Mouse (Mus musculus) hindbrain, embryonic 14.5 days (tissue): ENCODE data around the gene Sbno2. TPM values are rescaled to one million over a fixed set of nuclear protein-coding genes. Genes with fewer than 3 reads are reported as not detected.

Experiments
- ATAC-seq: fragments of 200-750 bp; cut with Nextera tagmentation; 2 replicates; pipeline ENCODE4 v1.8.0; 2017; ENCODE audit warnings: moderate number of reproducible peaks, mild to moderate bottlenecking, moderate TSS enrichment, moderate library complexity; ENCODE audit not compliant: low FRiP score
- DNase-seq: peaks from one replicate; pipeline ENCODE4 v3.0.0-alpha.2; 2015; ENCODE audit warnings: low spot score
- H3K27ac ChIP-seq: fragments of 300-500 bp; sonication (generic); 2 replicates; pipeline ENCODE4 v1.5.1; 2014; ENCODE audit warnings: mild to moderate bottlenecking, moderate library complexity
- H3K27me3 ChIP-seq: fragments of 300-500 bp; sonication (generic); 2 replicates; pipeline ENCODE4 v1.6.1; 2014; ENCODE audit warnings: mild to moderate bottlenecking, low read length, mixed read lengths; ENCODE audit not compliant: control insufficient read depth, insufficient read depth
- H3K36me3 ChIP-seq: fragments of 300-500 bp; sonication (generic); replicated peaks from 2 replicates; pipeline ENCODE4 v1.6.1; 2014; ENCODE audit not compliant: control insufficient read depth, insufficient read depth
- H3K4me1 ChIP-seq: fragments of 300-500 bp; sonication (generic); replicated peaks from 2 replicates; pipeline ENCODE4 v1.6.1; 2014; ENCODE audit warnings: antibody characterized with exemption, low read length, mixed read lengths; ENCODE audit not compliant: control insufficient read depth, insufficient read depth
- H3K4me2 ChIP-seq: fragments of 300-500 bp; sonication (generic); replicated peaks from 2 replicates; pipeline ENCODE4 v1.6.1; 2014; ENCODE audit warnings: mild to moderate bottlenecking, moderate library complexity
- H3K4me3 ChIP-seq: fragments of 300-500 bp; sonication (generic); replicated peaks from 2 replicates; pipeline ENCODE4 v1.5.1; 2014; ENCODE audit warnings: mild to moderate bottlenecking, low read length
- H3K9ac ChIP-seq: fragments of 300-500 bp; sonication (generic); 2 replicates; pipeline ENCODE4 v1.6.1; 2014
- H3K9me3 ChIP-seq: fragments of 300-500 bp; sonication (generic); 2 replicates; pipeline ENCODE4 v1.6.1; 2016; ENCODE audit warnings: low read length; ENCODE audit not compliant: control insufficient read depth
- WGBS: fragments of 180-500 bp; shearing (Covaris S2); extraction: QIAGEN DNeasy Blood & Tissue Kit; methylation state at CpG from one replicate; pipeline ENCODE4 v1.1.7; 2014; 5-methylcytosine and 5-hydroxymethylcytosine counted together
- polyA plus RNA-seq: library from polyadenylated mRNA; unstranded; fragments of >200 nt; fragmentation: Nextera tagmentation; extraction: Ambion mirVana; gene quantifications from 2 replicates; pipeline ENCODE4 v1.2.1, GENCODE M21; 2014

Sbno2 gene
- polyA plus RNA-seq, 1 experiment from 2014 or later = 12.6 TPM

DNA sequence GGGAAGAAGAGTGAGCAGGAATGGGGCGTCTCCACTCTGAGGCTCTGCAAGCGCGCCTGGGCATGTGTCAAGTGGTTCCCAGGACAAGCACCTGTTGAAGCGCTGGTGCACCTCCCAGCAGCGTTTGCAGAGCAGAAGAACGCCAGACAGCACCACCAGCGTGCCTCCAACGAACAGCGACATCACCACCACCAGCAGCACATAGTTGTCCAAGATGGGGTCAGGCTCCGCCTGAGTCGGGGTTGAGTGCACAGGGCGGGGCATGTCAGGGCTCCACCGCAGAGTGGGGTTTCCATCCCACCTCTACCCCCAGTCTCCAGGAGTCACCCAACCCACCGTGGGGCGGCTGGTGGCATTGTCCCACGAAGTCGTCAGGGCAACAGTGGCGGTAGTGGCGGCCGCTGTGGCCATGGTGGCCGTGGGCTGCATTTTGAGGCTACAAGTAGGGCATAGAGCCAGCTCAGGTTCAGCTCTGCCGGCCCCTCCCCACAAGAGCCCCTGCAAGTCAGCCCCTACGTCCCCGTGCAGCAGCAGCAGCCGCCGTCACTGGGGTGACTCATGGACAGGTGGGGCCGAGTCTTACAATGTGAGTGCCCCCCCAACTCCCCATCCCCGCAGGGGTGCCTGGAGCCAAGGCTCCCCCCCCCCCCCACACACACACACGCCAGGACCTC, 31.7 kb upstream of the Sbno2 start:
- DNase-seq (no peak), ATAC-seq (0 out of 2 replicates have a peak, but pooled peaks have one; percentile 1)
- H3K27ac ChIP-seq = peak overlapping the region; percentile 98
- H3K27me3 ChIP-seq = no peaks in the 10 kb centered on the region
- H3K4me1 ChIP-seq = peaks cover 31% of the 10 kb centered on the region
- H3K9ac ChIP-seq = peak overlapping the region; percentile 93
- peak overlapping the region; percentile 78 for H3K4me3 ChIP-seq
- H3K9me3 ChIP-seq = no peaks in the 10 kb centered on the region
- 3% methylated on average over 28 of the region's 29 CpGs for WGBS
- H3K4me2 ChIP-seq = peak overlapping the region; percentile 96
- peaks cover 49% of the 10 kb centered on the region for H3K36me3 ChIP-seq

DNA sequence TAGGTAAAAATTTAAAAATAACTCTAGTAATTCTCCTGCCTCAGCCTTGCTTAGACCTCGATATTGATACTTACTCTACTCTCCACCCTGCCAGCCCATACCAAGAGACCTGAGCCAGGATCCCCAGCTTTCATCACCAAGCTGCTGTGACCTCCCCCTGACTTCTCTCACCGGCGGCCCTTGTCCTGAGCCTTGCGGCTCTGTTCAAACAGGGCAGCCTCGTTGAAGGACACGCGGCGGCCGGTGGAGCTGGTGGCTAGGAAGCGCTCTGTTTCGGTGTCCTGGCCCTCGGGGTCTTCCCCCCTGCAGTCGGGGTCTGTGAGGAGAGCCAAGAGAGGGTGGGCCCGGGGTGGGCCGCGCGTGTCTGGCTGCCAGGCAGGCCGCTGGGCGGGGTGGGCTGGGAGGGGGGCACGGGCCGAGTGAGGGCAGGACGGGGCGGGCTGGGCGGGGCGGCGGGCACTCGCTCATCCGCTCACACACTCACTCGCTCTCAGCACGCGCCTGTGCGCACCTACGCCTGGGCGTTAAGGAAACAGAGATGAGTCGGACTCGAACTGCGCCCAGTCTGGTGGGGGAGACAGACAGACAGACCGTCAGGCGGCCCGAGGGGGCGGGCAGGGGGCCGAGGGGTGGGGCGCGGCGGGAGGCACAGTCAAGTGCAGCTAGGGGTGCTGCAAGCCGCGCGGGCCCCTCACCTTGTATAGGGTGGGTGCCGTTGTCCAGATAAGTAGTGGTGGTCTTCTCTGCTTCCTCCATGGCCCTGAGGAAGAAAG, 31.0 kb upstream of the Sbno2 start:
- DNase-seq (no peak), ATAC-seq (no peak)
- H3K4me1 ChIP-seq = peaks cover 38% of the 10 kb centered on the region
- WGBS = 20% methylated on average over 42 of the region's 49 CpGs
- H3K27me3 ChIP-seq = no peaks in the 10 kb centered on the region
- H3K9ac ChIP-seq = peak overlapping the region; percentile 93
- peak overlapping the region; percentile 96 for H3K4me2 ChIP-seq
- peaks cover 56% of the 10 kb centered on the region for H3K36me3 ChIP-seq
- no peaks in the 10 kb centered on the region for H3K9me3 ChIP-seq
- peak overlapping the region; percentile 98 for H3K27ac ChIP-seq
- peak overlapping the region; percentile 78 for H3K4me3 ChIP-seq

DNA sequence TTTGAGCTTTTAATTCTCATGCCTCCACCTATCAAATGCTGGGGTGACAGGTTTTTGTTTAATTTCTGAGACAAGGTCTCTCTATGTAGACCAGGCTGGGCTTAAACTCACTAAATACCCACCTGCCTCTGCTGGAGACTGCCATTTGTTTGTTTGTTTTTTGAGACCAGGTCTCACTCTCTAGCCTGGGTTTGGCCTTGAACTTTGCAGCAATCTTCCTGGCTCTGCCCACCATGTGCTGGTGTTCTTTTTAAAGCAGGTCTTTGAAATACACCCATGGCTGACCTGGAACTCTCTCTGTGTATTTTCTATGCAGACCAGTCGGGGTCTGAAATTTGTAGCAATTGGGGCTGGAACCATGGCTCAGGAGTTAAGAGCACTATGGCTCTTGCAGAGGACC, 30.3 kb upstream of the Sbno2 start:
- H3K4me1 ChIP-seq = peaks cover 41% of the 10 kb centered on the region

GRCm38 (mm10) chr10:80135161-80135560, 29.8 kb upstream of the Sbno2 start:
- WGBS = 89% methylated on average over 10 of the region's 10 CpGs
- no peak overlapping the region for H3K4me3 ChIP-seq
- H3K27me3 ChIP-seq = no peaks in the 10 kb centered on the region
- no peak for DNase-seq
- peaks cover 68% of the 10 kb centered on the region for H3K36me3 ChIP-seq
- H3K9me3 ChIP-seq = no peaks in the 10 kb centered on the region
- no peak overlapping the region for H3K27ac ChIP-seq
- peaks cover 41% of the 10 kb centered on the region for H3K4me1 ChIP-seq
- no peak overlapping the region for H3K9ac ChIP-seq
- no peak for ATAC-seq
- no peak overlapping the region for H3K4me2 ChIP-seq

More for the DNA sequence above, 30.3 kb upstream of the Sbno2 start:
- ATAC-seq (no peak), DNase-seq (no peak)
- Histone ChIP-seq H3K9ac (no peak overlapping the region), H3K36me3 (peaks cover 63% of the 10 kb centered on the region), H3K9me3 (no peaks in the 10 kb centered on the region), H3K27ac (no peak overlapping the region), H3K27me3 (no peaks in the 10 kb centered on the region), H3K4me2 (no peak overlapping the region; the same call in 1 of the 2 replicates), H3K4me3 (no peak overlapping the region)
- 89% methylated on average over 1 of the region's 1 CpGs for WGBS

DNA sequence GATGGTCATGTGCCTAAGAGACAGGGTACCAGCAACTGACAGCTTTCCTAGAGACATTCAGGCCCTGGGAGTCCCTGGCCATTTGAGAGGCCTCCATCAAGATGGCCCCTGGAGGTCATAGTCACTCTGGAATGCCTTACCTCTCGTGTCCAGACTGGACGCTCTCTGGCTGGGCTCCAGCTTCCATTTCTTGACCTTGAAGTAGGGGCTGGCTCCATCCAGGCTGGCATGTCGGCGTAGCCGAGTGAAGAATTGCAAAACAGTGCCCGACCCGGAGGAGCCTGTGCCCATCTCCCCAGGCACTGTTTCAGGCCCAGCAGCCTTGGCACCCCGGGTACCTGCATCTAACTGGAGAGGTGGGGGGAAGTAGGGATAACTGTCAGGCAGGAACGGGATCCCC, 29.1 kb upstream of the Sbno2 start:
- no peak for DNase-seq
- Histone ChIP-seq H3K4me3 (no peak overlapping the region), H3K4me2 (no peak overlapping the region), H3K4me1 (peaks cover 38% of the 10 kb centered on the region), H3K9ac (no peak overlapping the region), H3K27ac (no peak overlapping the region), H3K27me3 (no peaks in the 10 kb centered on the region), H3K9me3 (no peaks in the 10 kb centered on the region), H3K36me3 (peaks cover 76% of the 10 kb centered on the region)
- 88% methylated on average over 9 of the region's 9 CpGs for WGBS
- ATAC-seq = no peak

DNA sequence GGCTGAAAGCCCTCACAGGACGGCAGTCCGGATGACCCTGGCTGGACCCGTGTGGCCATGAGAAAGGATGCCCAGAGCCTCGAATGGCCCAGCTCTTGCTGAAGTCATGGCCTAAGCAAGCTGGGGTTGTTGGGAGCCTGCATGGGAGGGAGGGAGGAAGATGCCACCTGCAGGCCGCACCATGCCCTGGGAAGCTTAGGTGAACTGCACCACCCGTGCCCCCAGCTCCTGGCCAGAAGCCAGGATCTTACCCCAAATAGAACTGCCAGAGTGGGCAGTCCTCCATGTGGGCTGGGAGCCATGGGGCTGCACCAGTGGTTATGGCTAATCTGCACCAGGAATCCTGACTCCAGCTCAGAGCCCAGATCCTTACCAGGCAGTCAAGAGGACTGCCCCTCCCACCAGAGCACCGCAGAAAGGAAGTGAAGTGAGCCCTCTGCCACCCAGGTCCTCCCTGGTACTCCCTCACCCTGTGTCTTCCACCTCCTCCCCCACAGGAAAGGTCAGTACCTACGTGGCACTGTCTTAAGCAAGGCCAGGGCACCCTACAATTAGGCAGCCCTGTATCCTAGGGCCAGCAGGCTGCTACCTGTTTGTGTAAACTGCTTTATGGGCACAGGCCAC, 28.0 kb upstream of the Sbno2 start:
- Histone ChIP-seq H3K4me1 (peaks cover 34% of the 10 kb centered on the region), H3K36me3 (peaks cover 87% of the 10 kb centered on the region), H3K27ac (no peak overlapping the region), H3K4me3 (no peak overlapping the region), H3K4me2 (no peak overlapping the region), H3K9ac (no peak overlapping the region), H3K9me3 (no peaks in the 10 kb centered on the region), H3K27me3 (no peaks in the 10 kb centered on the region)
- DNase-seq (no peak), ATAC-seq (no peak)
- 63% methylated on average over 8 of the region's 8 CpGs for WGBS

DNA sequence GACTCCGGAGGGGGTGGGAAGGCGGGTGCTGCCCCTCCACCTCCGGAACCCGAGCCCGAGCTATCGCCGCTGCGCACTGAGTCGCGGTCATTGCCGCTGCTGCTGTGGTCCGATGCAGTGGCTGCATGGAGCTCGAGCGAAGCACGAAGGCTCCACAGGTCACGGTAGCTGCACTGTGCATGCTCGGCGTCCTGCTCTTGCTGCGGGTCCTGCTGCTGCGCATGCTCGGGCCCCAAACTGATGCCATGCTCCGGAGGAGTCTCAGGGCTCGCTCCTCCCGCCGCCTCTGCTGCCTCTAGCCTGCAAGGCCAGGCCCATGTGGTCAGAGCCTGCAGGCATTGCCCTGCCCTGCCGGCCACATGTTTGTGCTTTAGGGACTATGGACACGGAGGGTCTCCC, 26.6 kb upstream of the Sbno2 start:
- no peaks in the 10 kb centered on the region for H3K9me3 ChIP-seq
- H3K27ac ChIP-seq = no peak overlapping the region
- peak overlapping the region; percentile 29 for H3K4me2 ChIP-seq
- peaks cover 20% of the 10 kb centered on the region for H3K4me1 ChIP-seq
- peaks cover 100% of the 10 kb centered on the region for H3K36me3 ChIP-seq
- H3K4me3 ChIP-seq = no peak overlapping the region
- WGBS = 32% methylated on average over 27 of the region's 27 CpGs
- no peaks in the 10 kb centered on the region for H3K27me3 ChIP-seq
- H3K9ac ChIP-seq = peak overlapping the region; percentile 20; the same call in 1 of the 2 replicates
- ATAC-seq (no peak), DNase-seq (no peak)

- peak; percentile 32; the same call in 1 of the 2 replicates for ATAC-seq
- Histone ChIP-seq H3K4me3 (peak overlapping the region; percentile 6; the same call in 1 of the 2 replicates), H3K36me3 (peaks cover 100% of the 10 kb centered on the region), H3K9me3 (no peaks in the 10 kb centered on the region), H3K4me1 (peaks cover 15% of the 10 kb centered on the region), H3K9ac (peak overlapping the region; percentile 20; the same call in 1 of the 2 replicates), H3K27ac (no peak overlapping the region), H3K27me3 (no peaks in the 10 kb centered on the region), H3K4me2 (peak overlapping the region; percentile 29)
- peak; percentile 69 for DNase-seq
- WGBS = 15% methylated on average over 53 of the region's 55 CpGs
These were observed 26.1 kb upstream of the Sbno2 start for GRCm38 (mm10) chr10:80131316-80131951.
